Mouse (Mus musculus): ENCODE results near the gene Fnbp4.
"Not testable (repeated sequence)": the region's sequence is repeated elsewhere in the genome, so short reads cannot be mapped to it uniquely, and the experiment has no call there.

The Fnbp4 gene

GRCm38 (mm10) chr2:90782901-90783486 lies 37.8 kb downstream of the Fnbp4 start:
- DNase-seq (ENCODE audit: low spot score in 2 of 2), result no peak

GRCm38 (mm10) chr2:90788126-90788525 lies 43.0 kb downstream of the Fnbp4 start:
- no peak for DNase-seq (ENCODE audit: low spot score in 2 of 2)

- DNase-seq (ENCODE audit: low spot score in 2 of 2), result no peak
These were observed 63.3 kb downstream of the Fnbp4 start for GRCm38 (mm10) chr2:90808241-90809126.

DNA sequence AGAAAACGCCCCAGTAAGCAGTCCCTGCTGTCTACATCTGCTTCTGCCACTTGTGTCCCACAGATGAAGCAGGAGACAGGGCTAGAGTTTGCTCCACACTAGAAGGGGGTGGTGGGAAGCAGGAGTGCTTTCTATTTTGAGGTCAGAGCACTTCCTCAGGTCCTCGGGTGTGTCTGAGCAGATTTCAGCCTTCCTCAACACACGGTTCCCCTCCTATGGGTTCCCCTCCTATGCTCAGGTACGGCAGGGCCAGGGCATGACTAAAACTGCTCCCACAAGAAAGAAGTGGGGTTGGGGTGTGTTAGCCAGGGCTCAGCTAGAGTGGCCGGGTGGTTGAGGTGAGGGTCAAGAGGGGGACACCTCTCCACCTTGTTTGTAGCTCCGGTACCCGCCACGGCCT lies 65.6 kb downstream of the Fnbp4 start:
- no peak for DNase-seq (ENCODE audit: low spot score in 2 of 2)

DNA sequence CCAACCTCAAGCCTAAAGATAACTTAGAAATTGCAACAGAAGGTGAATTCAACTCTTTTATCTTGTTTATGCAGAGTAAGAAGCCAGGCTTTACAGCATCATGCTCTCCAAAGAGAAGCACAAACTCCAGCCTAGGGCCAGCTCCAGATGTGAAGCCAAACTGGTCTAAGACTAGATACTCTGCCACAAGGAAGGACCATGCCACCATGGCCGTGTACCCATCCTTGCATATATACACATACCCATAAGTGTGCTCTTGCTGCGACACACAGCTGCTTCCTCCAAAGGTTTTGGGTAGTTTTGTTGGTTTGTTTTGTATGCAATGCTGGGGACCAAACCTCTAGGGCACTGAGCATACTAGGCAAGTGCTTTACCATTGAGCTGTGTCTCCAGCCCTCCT lies 70.1 kb downstream of the Fnbp4 start:
- DNase-seq (ENCODE audit: low spot score in 2 of 2), result no peak

DNA sequence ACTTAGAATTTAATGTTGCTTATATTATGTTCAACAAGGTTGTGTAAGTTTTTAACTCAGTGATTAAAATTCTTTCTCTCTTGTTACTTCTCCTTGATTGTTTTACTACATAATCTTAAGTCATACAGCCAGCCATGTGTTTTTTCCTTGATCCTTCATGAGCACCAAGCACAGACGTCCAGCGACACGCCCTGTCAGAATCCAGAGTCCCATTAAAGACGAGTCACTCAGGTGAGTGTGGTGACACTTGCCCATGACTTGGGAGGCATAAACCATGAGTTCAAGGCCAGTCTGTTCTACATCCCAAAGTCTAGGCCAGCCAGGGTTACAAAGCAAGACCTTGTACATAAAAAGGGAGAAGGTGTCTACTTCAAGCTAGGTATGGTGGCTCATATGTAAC lies 71.0 kb downstream of the Fnbp4 start:
- DNase-seq (ENCODE audit: low spot score in 2 of 2), result no peak

DNA sequence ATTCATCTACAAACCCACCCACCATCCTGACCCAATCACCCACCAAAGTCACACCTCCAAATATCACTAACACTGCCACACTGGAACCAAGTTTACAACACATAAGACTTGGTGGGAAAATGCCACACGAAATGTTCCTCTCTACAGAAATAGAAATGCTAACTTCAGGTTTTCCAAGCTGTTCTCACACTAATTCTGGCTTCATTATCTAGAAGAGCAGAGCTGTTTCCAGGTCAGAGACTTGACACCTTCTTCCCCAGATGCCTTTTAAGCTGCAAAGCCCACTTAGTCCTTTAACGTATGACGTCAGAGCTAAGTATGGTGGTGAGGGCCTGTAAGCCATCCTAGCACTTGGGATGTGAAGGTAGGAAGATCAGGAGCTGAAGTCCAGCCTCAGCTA lies 73.5 kb downstream of the Fnbp4 start:
- no peak for DNase-seq (ENCODE audit: low spot score in 2 of 2)

DNA sequence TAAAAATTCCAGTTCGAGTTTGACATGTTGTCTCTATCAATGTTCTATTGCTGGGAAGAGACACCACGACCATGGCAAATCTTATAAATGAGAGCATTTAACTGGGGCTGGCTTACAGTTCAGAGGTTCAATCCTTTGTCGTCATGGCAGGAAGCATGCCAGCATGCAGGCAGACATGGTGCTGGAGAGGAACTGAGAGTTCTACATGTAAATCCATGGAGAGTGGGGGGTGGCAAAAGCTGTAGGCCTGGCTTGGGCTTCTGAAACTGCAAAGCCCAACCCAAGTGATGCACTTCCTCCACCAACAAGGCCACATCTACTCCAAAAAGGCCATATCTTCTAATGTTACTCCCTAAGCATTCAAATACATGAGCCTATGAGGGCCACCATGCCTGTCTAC lies 75.7 kb downstream of the Fnbp4 start:
- DNase-seq (ENCODE audit: low spot score in 2 of 2), result no peak

DNA sequence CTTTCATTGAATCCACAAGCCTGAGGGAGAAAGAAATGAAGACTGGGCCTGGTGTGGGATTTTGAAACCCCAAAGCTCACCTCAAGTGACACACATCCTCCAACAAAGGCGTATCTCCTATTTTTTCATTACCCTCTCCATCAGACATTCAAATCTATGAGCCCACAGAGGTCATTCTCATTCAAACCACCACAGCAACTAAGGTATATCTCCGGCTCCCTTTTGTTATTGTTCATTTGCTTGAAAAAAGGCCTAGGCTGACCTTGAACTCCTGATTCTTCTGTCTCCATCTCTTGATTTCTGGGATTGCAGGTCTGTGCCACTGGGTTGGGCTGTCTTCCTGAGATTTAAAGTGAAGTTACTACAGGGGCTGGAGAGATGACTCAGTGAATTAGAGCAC lies 77.8 kb downstream of the Fnbp4 start:
- no peak for DNase-seq (ENCODE audit: low spot score in 2 of 2)

DNA sequence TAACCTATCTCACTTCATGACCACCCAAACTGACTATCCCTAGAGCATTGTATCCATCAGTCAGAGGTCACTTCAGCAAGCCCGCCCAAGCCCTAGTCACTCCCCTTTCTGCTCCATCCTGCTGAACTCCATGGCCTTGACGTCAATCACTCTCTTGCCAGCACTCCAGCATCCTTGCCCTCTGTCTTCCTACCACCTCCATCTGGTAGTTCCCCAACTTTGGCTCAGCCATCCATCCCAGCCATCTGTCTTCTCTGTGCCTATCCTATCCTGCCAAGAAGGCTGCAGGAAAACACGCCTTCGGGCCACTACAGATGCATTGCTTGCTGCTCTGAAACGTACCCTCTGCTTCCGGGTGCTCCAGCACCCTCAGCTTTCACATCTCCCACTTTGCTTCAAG lies 78.6 kb downstream of the Fnbp4 start:
- DNase-seq (ENCODE audit: low spot score in 2 of 2), result no peak

- not testable (repeated sequence) for DNase-seq (ENCODE audit: low spot score in 2 of 2)
These were observed 79.4 kb downstream of the Fnbp4 start for GRCm38 (mm10) chr2:90824528-90824927.

DNA sequence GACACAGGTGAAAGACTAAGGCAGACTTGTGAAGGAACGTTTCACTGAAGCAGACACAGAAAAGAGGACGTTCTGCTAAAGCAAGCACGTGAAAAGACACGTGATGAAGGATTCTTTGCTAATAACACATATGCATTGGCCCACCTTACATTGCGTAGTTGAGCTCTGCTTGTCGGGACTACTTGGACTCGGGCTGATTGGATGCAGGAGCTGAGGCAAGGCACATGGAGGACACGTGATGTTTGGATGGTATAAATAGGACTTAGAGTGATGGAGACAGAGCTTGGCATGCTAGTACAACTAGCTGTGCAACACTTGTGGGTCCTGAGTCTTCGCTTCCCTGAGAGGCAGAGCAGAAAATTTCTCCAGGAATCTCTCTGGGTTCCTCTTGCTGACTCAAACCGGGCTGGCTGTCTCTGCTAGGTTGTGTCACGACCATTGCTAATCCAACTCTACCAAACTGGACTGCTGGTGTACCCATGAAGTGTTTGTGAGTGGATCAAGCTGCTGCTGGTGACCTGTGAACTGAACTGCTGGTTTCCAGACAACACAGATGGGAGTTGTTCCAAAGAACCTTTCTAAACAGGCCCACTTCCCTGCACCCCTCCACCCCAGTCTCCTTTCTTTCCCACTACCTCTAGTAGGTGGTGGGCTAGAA lies 80.5 kb downstream of the Fnbp4 start:
- DNase-seq (ENCODE audit: low spot score in 2 of 2), result no peak

- no peak for DNase-seq (ENCODE audit: low spot score in 2 of 2)
These were observed 83.6 kb downstream of the Fnbp4 start for GRCm38 (mm10) chr2:90828739-90829138.

Data from natural killer cell, adult 2 months (primary cell).